Mouse (Mus musculus): ENCODE data around the gene Ap2s1.

The Ap2s1 gene

GRCm38 (mm10) chr7:16747656-16748055 is 9.4 kb downstream of the Ap2s1 start:
- DNase-seq (ENCODE audit: low read depth in 1 of 2, low spot score in 2 of 2): no peak

- no peak for DNase-seq (ENCODE audit: low read depth in 1 of 2, low spot score in 2 of 2)
Measured at GRCm38 (mm10) chr7:16752016-16752415, 13.8 kb downstream of the Ap2s1 start.

- no peak for DNase-seq (ENCODE audit: low read depth in 1 of 2, low spot score in 2 of 2)
Measured at GRCm38 (mm10) chr7:16755362-16756017, 17.3 kb downstream of the Ap2s1 start.

GRCm38 (mm10) chr7:16758872-16759574 is 20.8 kb downstream of the Ap2s1 start:
- no peak for DNase-seq (ENCODE audit: low read depth in 1 of 2, low spot score in 2 of 2)

GRCm38 (mm10) chr7:16760292-16760691 is 22.1 kb downstream of the Ap2s1 start:
- no peak for DNase-seq (ENCODE audit: low read depth in 1 of 2, low spot score in 2 of 2)

GRCm38 (mm10) chr7:16761005-16761481 is 22.8 kb downstream of the Ap2s1 start:
- no peak for DNase-seq (ENCODE audit: low read depth in 1 of 2, low spot score in 2 of 2)

GRCm38 (mm10) chr7:16761630-16762029 is 23.4 kb downstream of the Ap2s1 start:
- no peak for DNase-seq (ENCODE audit: low read depth in 1 of 2, low spot score in 2 of 2)

- no peak for DNase-seq (ENCODE audit: low read depth in 1 of 2, low spot score in 2 of 2)
Measured at GRCm38 (mm10) chr7:16763463-16764218, 25.4 kb downstream of the Ap2s1 start.

GRCm38 (mm10) chr7:16766443-16766842 is 28.2 kb downstream of the Ap2s1 start:
- no peak for DNase-seq (ENCODE audit: low read depth in 1 of 2, low spot score in 2 of 2)

- no peak for DNase-seq (ENCODE audit: low read depth in 1 of 2, low spot score in 2 of 2)
Measured at GRCm38 (mm10) chr7:16775888-16776287, 37.7 kb downstream of the Ap2s1 start.

GRCm38 (mm10) chr7:16780076-16780475 is 41.9 kb downstream of the Ap2s1 start:
- no peak for DNase-seq (ENCODE audit: low read depth in 1 of 2, low spot score in 2 of 2)

GRCm38 (mm10) chr7:16780825-16781554 is 42.8 kb downstream of the Ap2s1 start, which contains the start of gene Slc1a5:
Slc1a5 (plus strand) TSS chr7:16781340.
- DNase-seq (ENCODE audit: low read depth in 1 of 2, low spot score in 2 of 2): peak; percentile 73 to 78

GRCm38 (mm10) chr7:16781555-16781815 is 43.3 kb downstream of the Ap2s1 start:
- no peak for DNase-seq (ENCODE audit: low read depth in 1 of 2, low spot score in 2 of 2)

GRCm38 (mm10) chr7:16781816-16782554 is 43.8 kb downstream of the Ap2s1 start:
- DNase-seq (ENCODE audit: low read depth in 1 of 2, low spot score in 2 of 2): no peak

GRCm38 (mm10) chr7:16782555-16783125 is 44.4 kb downstream of the Ap2s1 start:
- DNase-seq (ENCODE audit: low read depth in 1 of 2, low spot score in 2 of 2): no peak

GRCm38 (mm10) chr7:16783224-16783688 is 45.0 kb downstream of the Ap2s1 start:
- DNase-seq (ENCODE audit: low read depth in 1 of 2, low spot score in 2 of 2): peak; percentile 16 to 28

GRCm38 (mm10) chr7:16783758-16784415 is 45.7 kb downstream of the Ap2s1 start:
- no peak for DNase-seq (ENCODE audit: low read depth in 1 of 2, low spot score in 2 of 2)

- no peak for DNase-seq (ENCODE audit: low read depth in 1 of 2, low spot score in 2 of 2)
Measured at GRCm38 (mm10) chr7:16784498-16784976, 46.3 kb downstream of the Ap2s1 start.

GRCm38 (mm10) chr7:16785541-16786083 is 47.4 kb downstream of the Ap2s1 start:
- DNase-seq (ENCODE audit: low read depth in 1 of 2, low spot score in 2 of 2): no peak

All from monocyte, adult 2 months (primary cell).